Mouse (Mus musculus): Measurements from ENCODE around the gene AL732309.1. TPM values are rescaled to one million over a fixed set of nuclear protein-coding genes. Genes with fewer than 3 reads are reported as not detected.
A peak's percentile ranks its signal among the peaks of the same experiment; 100 is the strongest.

AL732309.1 gene
- total RNA-seq, 2 experiments from 2014 or later: 0.86 to 1.2 TPM

GRCm38 (mm10) chr2:25195211-25196156 is 51.2 kb downstream of the AL732309.1 start:
- no peak for TF ChIP-seq CTCF (IDR thresholded peaks at IDR 0.05)
- intact Hi-C loops (cut with DNase I): loop anchor here (2.0 kb wide), 1 partner anchor 59 kb away; the partner anchor contains the start of gene Tmem203
- DNase-seq: peak; percentile 63
- Histone ChIP-seq H3K4me3 (peak overlapping the region; percentile 69), H3K27ac (peak overlapping the region; percentile 86)

Other genes with a start within 250 kb of the AL732309.1 start
- 10 to 100 TPM in 1 of 2 experiments, 1 to 10 TPM in 1; 6.9 to 15.0 TPM for gene Nsmf, start 192.5 kb downstream of the AL732309.1 start, total RNA-seq (2021)
- not detected for gene Entpd8, start 166.6 kb downstream of the AL732309.1 start, total RNA-seq (2021)
- gene Noxa1, start 151.7 kb downstream of the AL732309.1 start, total RNA-seq (2021): not detected
- gene Nrarp, start 66.1 kb downstream of the AL732309.1 start, total RNA-seq (2021): 1 to 10 TPM; 4.0 to 5.2 TPM
- gene Tor4a, start 50.0 kb downstream of the AL732309.1 start, total RNA-seq (2021): 1 to 10 TPM in 1 of 2 experiments, under 1 TPM in 1; 0.59 to 1.0 TPM
- 10 to 100 TPM; 22.3 to 23.1 TPM for gene Nelfb, start 35.4 kb downstream of the AL732309.1 start, total RNA-seq (2021)
- not detected for gene Stpg3, start 32.2 kb downstream of the AL732309.1 start, total RNA-seq (2021)
- gene Fam166a, start 28.1 kb downstream of the AL732309.1 start, total RNA-seq (2021): not detected
- gene Tubb4b, start 22.2 kb downstream of the AL732309.1 start, total RNA-seq (2021): 100 to 1,000 TPM; 185 to 269 TPM
- not detected for gene Slc34a3, start 12.5 kb downstream of the AL732309.1 start, total RNA-seq (2021)
- not detected for gene Rnf224, start 10.1 kb downstream of the AL732309.1 start, total RNA-seq (2021)
- under 1 TPM; 0.39 to 0.56 TPM for gene Rnf208, start 4.6 kb downstream of the AL732309.1 start, total RNA-seq (2021)
- gene Cysrt1, start 4.4 kb downstream of the AL732309.1 start, total RNA-seq (2021): not detected
- gene Tmem203, start 8.6 kb upstream of the AL732309.1 start, total RNA-seq (2021): 10 to 100 TPM; 11.4 to 12.6 TPM
- 1 to 10 TPM; 3.1 to 3.5 TPM for gene Tprn, start 15.8 kb upstream of the AL732309.1 start, total RNA-seq (2021)
- 10 to 100 TPM; 28.0 to 35.5 TPM for gene Ssna1, start 25.6 kb upstream of the AL732309.1 start, total RNA-seq (2021)
- gene Anapc2, start 25.6 kb upstream of the AL732309.1 start, total RNA-seq (2021): 10 to 100 TPM; 29.7 to 32.3 TPM
- not detected for gene Tmem210, start 41.3 kb upstream of the AL732309.1 start, total RNA-seq (2021)
- gene Lrrc26, start 43.1 kb upstream of the AL732309.1 start, total RNA-seq (2021): not detected
- not detected for gene Grin1, start 72.3 kb upstream of the AL732309.1 start, total RNA-seq (2021)
- gene Man1b1, start 85.5 kb upstream of the AL732309.1 start, total RNA-seq (2021): 10 to 100 TPM; 12.9 to 16.0 TPM
- gene Dpp7, start 109.5 kb upstream of the AL732309.1 start, total RNA-seq (2021): 10 to 100 TPM; 14.0 to 16.5 TPM
- 1 to 10 TPM; 4.3 to 5.4 TPM for gene Uap1l1, start 118.8 kb upstream of the AL732309.1 start, total RNA-seq (2021)
- gene Sapcd2, start 125.5 kb upstream of the AL732309.1 start, total RNA-seq (2021): not detected
- gene Entpd2, start 149.0 kb upstream of the AL732309.1 start, total RNA-seq (2021): 1 to 10 TPM; 6.5 to 8.8 TPM
- gene Npdc1, start 152.5 kb upstream of the AL732309.1 start, total RNA-seq (2021): 10 to 100 TPM; 14.9 to 16.9 TPM
- gene Fut7, start 176.4 kb upstream of the AL732309.1 start, total RNA-seq (2021): not detected
- gene Abca2, start 181.8 kb upstream of the AL732309.1 start, total RNA-seq (2021): 10 to 100 TPM; 15.1 to 15.3 TPM
- gene Clic3, start 210.0 kb upstream of the AL732309.1 start, total RNA-seq (2021): 1 to 10 TPM in 1 of 2 experiments, under 1 TPM in 1; 0.31 to 1.1 TPM
- gene Paxx, start 214.2 kb upstream of the AL732309.1 start, total RNA-seq (2021): 10 to 100 TPM; 13.6 to 14.4 TPM
- not detected for gene Ptgds, start 223.2 kb upstream of the AL732309.1 start, total RNA-seq (2021)
- not detected for gene Lcn12, start 247.0 kb upstream of the AL732309.1 start, total RNA-seq (2021)

Measured in gastrocnemius, adult 2 months (tissue).